Mouse (Mus musculus): ENCODE data around the gene Cfap97d1. TPM values are rescaled to one million over a fixed set of nuclear protein-coding genes. Genes with fewer than 3 reads are reported as not detected.

Cfap97d1 gene
- polyA plus RNA-seq, 1 experiment from 2014 or later: not detected

GRCm38 (mm10) chr11:102006688-102007087 lies 22.6 kb downstream of the Cfap97d1 start:
- DNase-seq (ENCODE audit: low read depth, low spot score) (no peak), ATAC-seq (no peak)
- no peaks in the 10 kb centered on the region for H3K27me3 ChIP-seq
- no peak for TF ChIP-seq CTCF (IDR thresholded peaks at IDR 0.05)
- ChIA-PET CTCF (interaction anchor here (0.7 kb wide), 1 partner anchor 34 kb away, joined by 3 read pairs; no protein-coding TSS in a partner anchor), POLR2A (no interaction called here)
- in situ Hi-C loops (cut with MboI; ENCODE audit: low pct_unique_long_range_greater_than_20kb): no loop called here

GRCm38 (mm10) chr11:102008372-102008771 lies 24.3 kb downstream of the Cfap97d1 start:
- no peak for TF ChIP-seq CTCF (IDR thresholded peaks at IDR 0.05)
- no peak for DNase-seq (ENCODE audit: low read depth, low spot score)
- ATAC-seq: no peak
- CTCF ChIA-PET: no interaction called here
- POLR2A ChIA-PET: no interaction called here
- H3K27me3 ChIP-seq: no peaks in the 10 kb centered on the region
- in situ Hi-C loops (cut with MboI; ENCODE audit: low pct_unique_long_range_greater_than_20kb): no loop called here

GRCm38 (mm10) chr11:102008954-102009637 lies 25.0 kb downstream of the Cfap97d1 start:
- in situ Hi-C loops (cut with MboI; ENCODE audit: low pct_unique_long_range_greater_than_20kb): no loop called here
- ChIA-PET POLR2A (no interaction called here), CTCF (interaction anchor here (0.6 to 0.9 kb wide), 2 partner anchors 23 to 31 kb away, joined by 3 to 4 read pairs; no protein-coding TSS in a partner anchor)
- H3K27me3 ChIP-seq: no peaks in the 10 kb centered on the region
- ATAC-seq (no peak), DNase-seq (ENCODE audit: low read depth, low spot score) (no peak)
- TF ChIP-seq CTCF (IDR thresholded peaks at IDR 0.05): no peak

GRCm38 (mm10) chr11:102010140-102010539 lies 26.1 kb downstream of the Cfap97d1 start:
- CTCF ChIA-PET: no interaction called here
- TF ChIP-seq CTCF (IDR thresholded peaks at IDR 0.05): no peak
- POLR2A ChIA-PET: interaction anchor here (0.6 kb wide), 1 partner anchor 309 kb away, joined by 3 read pairs; the partner anchor contains the start of gene Ubtf
- no peaks in the 10 kb centered on the region for H3K27me3 ChIP-seq
- DNase-seq (ENCODE audit: low read depth, low spot score) (no peak), ATAC-seq (no peak)
- in situ Hi-C loops (cut with MboI; ENCODE audit: low pct_unique_long_range_greater_than_20kb): no loop called here

GRCm38 (mm10) chr11:102011510-102011909 lies 27.4 kb downstream of the Cfap97d1 start:
- ChIA-PET POLR2A (no interaction called here), CTCF (interaction anchor here (0.6 to 1.1 kb wide), 3 partner anchors 11 to 42 kb away, joined by 3 to 4 read pairs (median 3); no protein-coding TSS in a partner anchor)
- no peaks in the 10 kb centered on the region for H3K27me3 ChIP-seq
- TF ChIP-seq CTCF (IDR thresholded peaks at IDR 0.05): no peak
- in situ Hi-C loops (cut with MboI; ENCODE audit: low pct_unique_long_range_greater_than_20kb): no loop called here
- ATAC-seq (no peak), DNase-seq (ENCODE audit: low read depth, low spot score) (no peak)

GRCm38 (mm10) chr11:102013201-102013600 lies 29.1 kb downstream of the Cfap97d1 start:
- ATAC-seq (no peak), DNase-seq (ENCODE audit: low read depth, low spot score) (no peak)
- no peak for TF ChIP-seq CTCF (IDR thresholded peaks at IDR 0.05)
- ChIA-PET CTCF (no interaction called here), POLR2A (interaction anchor here (0.6 to 1.1 kb wide), 2 partner anchors 9 to 757 kb away, joined by 3 to 4 read pairs; no protein-coding TSS in a partner anchor)
- in situ Hi-C loops (cut with MboI; ENCODE audit: low pct_unique_long_range_greater_than_20kb): no loop called here
- H3K27me3 ChIP-seq: no peaks in the 10 kb centered on the region

GRCm38 (mm10) chr11:102015472-102015871 lies 31.4 kb downstream of the Cfap97d1 start:
- ATAC-seq (no peak), DNase-seq (ENCODE audit: low read depth, low spot score) (no peak)
- CTCF ChIA-PET: interaction anchor here (1.2 to 1.4 kb wide), 2 partner anchors 9 to 24 kb away, joined by 3 to 4 read pairs; no protein-coding TSS in a partner anchor
- TF ChIP-seq CTCF (IDR thresholded peaks at IDR 0.05): no peak
- no peaks in the 10 kb centered on the region for H3K27me3 ChIP-seq
- POLR2A ChIA-PET: no interaction called here
- in situ Hi-C loops (cut with MboI; ENCODE audit: low pct_unique_long_range_greater_than_20kb): no loop called here

- in situ Hi-C loops (cut with MboI; ENCODE audit: low pct_unique_long_range_greater_than_20kb): no loop called here
- TF ChIP-seq CTCF (IDR thresholded peaks at IDR 0.05): no peak
- CTCF ChIA-PET: no interaction called here
These were observed 32.1 kb downstream of the Cfap97d1 start for GRCm38 (mm10) chr11:102016136-102016535.

GRCm38 (mm10) chr11:102019736-102020135 lies 35.7 kb downstream of the Cfap97d1 start:
- POLR2A ChIA-PET: no interaction called here
- ATAC-seq: no peak
- CTCF ChIA-PET: interaction anchor here (1.2 kb wide), 1 partner anchor 22 kb away, joined by 3 read pairs; no protein-coding TSS in a partner anchor

More at GRCm38 (mm10) chr11:102016136-102016535, 32.1 kb downstream of the Cfap97d1 start:
- DNase-seq (ENCODE audit: low read depth, low spot score) (no peak), ATAC-seq (no peak)
- H3K27me3 ChIP-seq: no peaks in the 10 kb centered on the region
- POLR2A ChIA-PET: no interaction called here

GRCm38 (mm10) chr11:102021196-102021595 lies 37.1 kb downstream of the Cfap97d1 start:
- in situ Hi-C loops (cut with MboI; ENCODE audit: low pct_unique_long_range_greater_than_20kb): no loop called here
- no peak for DNase-seq (ENCODE audit: low read depth, low spot score)
- no peak for ATAC-seq
- ChIA-PET CTCF (no interaction called here), POLR2A (interaction anchor here (0.6 kb wide), 2 partner anchors 19 to 252 kb away, joined by 3 read pairs; no protein-coding TSS in a partner anchor)
- TF ChIP-seq CTCF (IDR thresholded peaks at IDR 0.05): no peak
- H3K27me3 ChIP-seq: no peaks in the 10 kb centered on the region

More at GRCm38 (mm10) chr11:102019736-102020135, 35.7 kb downstream of the Cfap97d1 start:
- no peak for DNase-seq (ENCODE audit: low read depth, low spot score)
- in situ Hi-C loops (cut with MboI; ENCODE audit: low pct_unique_long_range_greater_than_20kb): no loop called here
- no peaks in the 10 kb centered on the region for H3K27me3 ChIP-seq
- no peak for TF ChIP-seq CTCF (IDR thresholded peaks at IDR 0.05)

GRCm38 (mm10) chr11:102023406-102023805 lies 39.3 kb downstream of the Cfap97d1 start:
- no peak for TF ChIP-seq CTCF (IDR thresholded peaks at IDR 0.05)
- DNase-seq (ENCODE audit: low read depth, low spot score) (no peak), ATAC-seq (no peak)
- CTCF ChIA-PET: interaction anchor here (0.9 kb wide), 1 partner anchor 17 kb away, joined by 3 read pairs; the partner anchor contains the start of gene Cd300lg
- POLR2A ChIA-PET: no interaction called here
- no peaks in the 10 kb centered on the region for H3K27me3 ChIP-seq
- in situ Hi-C loops (cut with MboI; ENCODE audit: low pct_unique_long_range_greater_than_20kb): no loop called here

All from Patski (cell line).